Mouse (Mus musculus) limb, embryonic 15.5 days (tissue): ENCODE results near the gene Dedd. TPM values are rescaled to one million over a fixed set of nuclear protein-coding genes. Genes with fewer than 3 reads are reported as not detected.

Experiments used
- ATAC-seq: fragments of 200-750 bp; cut with Nextera tagmentation; 2 replicates; pipeline ENCODE4 v1.8.0; 2017; ENCODE audit warnings: low read depth, moderate TSS enrichment; ENCODE audit not compliant: insufficient number of reproducible peaks, low FRiP score, low TSS enrichment
- H3K27ac ChIP-seq: fragments of 300-500 bp; sonication (generic); 2 replicates; pipeline ENCODE4 v1.5.1; 2015; ENCODE audit warnings: moderate library complexity, mild to moderate bottlenecking, inconsistent platforms
- H3K27me3 ChIP-seq: fragments of 300-500 bp; sonication (generic); 2 replicates; pipeline ENCODE4 v1.6.1; 2015; ENCODE audit warnings: inconsistent platforms
- H3K36me3 ChIP-seq: fragments of 300-500 bp; sonication (generic); 2 replicates; pipeline ENCODE4 v1.6.1; 2015; ENCODE audit warnings: inconsistent platforms
- H3K4me1 ChIP-seq: fragments of 300-500 bp; sonication (generic); 2 replicates; pipeline ENCODE4 v1.6.1; 2015; ENCODE audit warnings: inconsistent platforms
- H3K4me2 ChIP-seq: fragments of 300-500 bp; sonication (generic); 2 replicates; pipeline ENCODE4 v1.6.1; 2015; ENCODE audit warnings: mild to moderate bottlenecking, inconsistent platforms
- H3K4me3 ChIP-seq: fragments of 300-500 bp; sonication (generic); 2 replicates; pipeline ENCODE4 v1.5.1; 2015; ENCODE audit warnings: mild to moderate bottlenecking, inconsistent platforms
- H3K9ac ChIP-seq: fragments of 300-500 bp; sonication (generic); 2 replicates; pipeline ENCODE4 v1.6.1; 2015; ENCODE audit warnings: inconsistent platforms
- H3K9me3 ChIP-seq: fragments of 300-500 bp; sonication (generic); 2 replicates; pipeline ENCODE4 v1.6.1; 2016; ENCODE audit warnings: inconsistent platforms
- WGBS: fragments of 180-500 bp; shearing (Covaris S2); methylation state at CpG from one replicate; pipeline ENCODE4 v1.1.7; 2015; 5-methylcytosine and 5-hydroxymethylcytosine counted together
- polyA plus RNA-seq: library from polyadenylated mRNA; unstranded; fragments of >200 nt; fragmentation: Nextera tagmentation; extraction: Ambion mirVana; gene quantifications from 2 replicates; pipeline ENCODE4 v1.2.1, GENCODE M21; 2015

Gene Dedd
- polyA plus RNA-seq, 1 experiment from 2014 or later, result 52.2 TPM

DNA sequence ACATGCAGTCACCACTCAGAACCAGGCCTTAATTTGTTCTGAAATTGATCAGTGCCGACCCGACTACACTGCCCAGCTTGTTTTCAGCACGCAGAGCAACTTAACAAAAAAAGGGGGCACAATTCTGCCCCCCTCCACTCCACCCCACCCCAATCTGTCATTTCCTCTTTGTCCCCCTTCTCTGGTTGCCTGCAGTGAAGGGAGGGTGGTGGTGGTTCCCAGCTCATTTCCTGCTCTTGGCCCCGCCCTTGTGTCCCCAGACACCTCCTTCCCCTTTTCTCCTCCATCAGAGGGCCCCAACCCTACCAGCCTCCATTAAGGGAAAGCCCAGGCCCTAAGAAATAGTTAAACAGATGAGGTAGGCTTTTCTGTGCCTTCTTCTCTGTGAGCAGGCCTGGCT lies 61.2 kb downstream of the Dedd start:
- no peaks in the 10 kb centered on the region for H3K27me3 ChIP-seq
- no peak overlapping the region for H3K9ac ChIP-seq
- no peak overlapping the region for H3K4me2 ChIP-seq
- no peak for ATAC-seq
- no peaks in the 10 kb centered on the region for H3K36me3 ChIP-seq
- H3K27ac ChIP-seq, result no peak overlapping the region
- 0 out of 2 replicates have a peak, but pooled peaks cover 5% of the 10 kb centered on the region for H3K4me1 ChIP-seq
- H3K9me3 ChIP-seq, result no peaks in the 10 kb centered on the region
- H3K4me3 ChIP-seq, result no peak overlapping the region
- whole genome bisulfite sequencing, result 69% methylated on average over 4 of the region's 4 CpGs

Other genes starting within 250 kb of the Dedd start
- gene Cfap126, start 215.2 kb upstream of the Dedd start, polyA plus RNA-seq, result 1.1 and 2.2 TPM in 2 replicates
- gene Sdhc, start 178.5 kb upstream of the Dedd start, polyA plus RNA-seq, result 235 and 256 TPM in 2 replicates
- 6.8 and 9.3 TPM in 2 replicates for gene Mpz, start 178.4 kb upstream of the Dedd start, polyA plus RNA-seq
- 5.8 and 7.1 TPM in 2 replicates for gene Pcp4l1, start 132.9 kb upstream of the Dedd start, polyA plus RNA-seq
- 0.11 and 0.33 TPM in 2 replicates for gene Nr1i3, start 115.2 kb upstream of the Dedd start, polyA plus RNA-seq
- gene Tomm40l, start 106.6 kb upstream of the Dedd start, polyA plus RNA-seq, result 29.8 and 32.7 TPM in 2 replicates
- gene Apoa2, start 104.1 kb upstream of the Dedd start, polyA plus RNA-seq, result 3.6 and 17.5 TPM in 2 replicates
- 94.7 and 98.6 TPM in 2 replicates for gene Fcer1g, start 94.8 kb upstream of the Dedd start, polyA plus RNA-seq
- gene Adamts4, start 78.7 kb upstream of the Dedd start, polyA plus RNA-seq, result 17.6 and 19.4 TPM in 2 replicates
- gene Ndufs2, start 77.8 kb upstream of the Dedd start, polyA plus RNA-seq, result 217 and 252 TPM in 2 replicates
- 63.2 and 69.1 TPM in 2 replicates for gene B4galt3, start 58.8 kb upstream of the Dedd start, polyA plus RNA-seq
- gene Ppox, start 48.0 kb upstream of the Dedd start, polyA plus RNA-seq, result 44.7 and 49.5 TPM in 2 replicates
- gene Usp21, start 41.2 kb upstream of the Dedd start, polyA plus RNA-seq, result 81.5 and 83.1 TPM in 2 replicates
- 113 and 116 TPM in 2 replicates for gene Ufc1, start 34.1 kb upstream of the Dedd start, polyA plus RNA-seq
- 38.8 and 38.9 TPM in 2 replicates for gene Nit1, start 16.5 kb downstream of the Dedd start, polyA plus RNA-seq
- 93.0 and 95.1 TPM in 2 replicates for gene Pfdn2, start 16.5 kb downstream of the Dedd start, polyA plus RNA-seq
- gene Klhdc9, start 31.7 kb downstream of the Dedd start, polyA plus RNA-seq, result 1.5 TPM in 2 replicates
- 56.3 and 61.5 TPM in 2 replicates for gene Nectin4, start 41.0 kb downstream of the Dedd start, polyA plus RNA-seq
- 2.9 and 3.2 TPM in 2 replicates for gene Arhgap30, start 59.8 kb downstream of the Dedd start, polyA plus RNA-seq
- 71.1 and 75.8 TPM in 2 replicates for gene Usf1, start 82.2 kb downstream of the Dedd start, polyA plus RNA-seq
- gene Tstd1, start 89.7 kb downstream of the Dedd start, polyA plus RNA-seq, result 5.2 and 8.5 TPM in 2 replicates
- gene F11r, start 108.4 kb downstream of the Dedd start, polyA plus RNA-seq, result 68.3 and 70.6 TPM in 2 replicates
- gene Alyref2, start 174.3 kb downstream of the Dedd start, polyA plus RNA-seq, result 17.3 and 21.1 TPM in 2 replicates
- gene Itln1, start 206.1 kb downstream of the Dedd start, polyA plus RNA-seq, result not detected in 2 replicates
- 0.08 and 0.12 TPM in 2 replicates for gene Cd244a, start 230.0 kb downstream of the Dedd start, polyA plus RNA-seq